Mouse (Mus musculus): ENCODE measurements around the gene B4galnt3.
"Not testable (repeated sequence)": the region's sequence is repeated elsewhere in the genome, so short reads cannot be mapped to it uniquely, and the experiment has no call there.

Gene B4galnt3

GRCm38 (mm10) chr6:120294056-120294784 is at the start of gene B4galnt3, which contains the start of gene D330020A13Rik:
B4galnt3 (minus strand) TSS chr6:120294559.
D330020A13Rik (plus strand) TSS chr6:120294364.
- no peak for DNase-seq (ENCODE audit: low spot score in 2 of 2)

GRCm38 (mm10) chr6:120343992-120344391 is 49.6 kb upstream of the B4galnt3 start:
- DNase-seq (ENCODE audit: low spot score in 2 of 2) = no peak

GRCm38 (mm10) chr6:120332351-120332750 is 38.0 kb upstream of the B4galnt3 start:
- DNase-seq (ENCODE audit: low spot score in 2 of 2) = no peak

- peak; percentile 24 to 45 for DNase-seq (ENCODE audit: low spot score in 2 of 2)
Measured at GRCm38 (mm10) chr6:120324295-120324927, 30.1 kb upstream of the B4galnt3 start.

GRCm38 (mm10) chr6:120320369-120320768 is 26.0 kb upstream of the B4galnt3 start:
- DNase-seq (ENCODE audit: low spot score in 2 of 2) = no peak

- DNase-seq (ENCODE audit: low spot score in 2 of 2) = no peak
Measured at GRCm38 (mm10) chr6:120319129-120319528, 24.8 kb upstream of the B4galnt3 start.

- DNase-seq (ENCODE audit: low spot score in 2 of 2) = no peak
Measured at GRCm38 (mm10) chr6:120318303-120318940, 24.1 kb upstream of the B4galnt3 start.

GRCm38 (mm10) chr6:120312443-120312842 is 18.1 kb upstream of the B4galnt3 start:
- no peak for DNase-seq (ENCODE audit: low spot score in 2 of 2)

- DNase-seq (ENCODE audit: low spot score in 2 of 2) = no peak
Measured at GRCm38 (mm10) chr6:120309787-120310186, 15.4 kb upstream of the B4galnt3 start.

- DNase-seq (ENCODE audit: low spot score in 2 of 2) = no peak
Measured at GRCm38 (mm10) chr6:120309338-120309737, 15.0 kb upstream of the B4galnt3 start.

- no peak for DNase-seq (ENCODE audit: low spot score in 2 of 2)
Measured at GRCm38 (mm10) chr6:120306859-120307594, 12.7 kb upstream of the B4galnt3 start.

- no peak for DNase-seq (ENCODE audit: low spot score in 2 of 2)
Measured at GRCm38 (mm10) chr6:120302755-120303316, 8.5 kb upstream of the B4galnt3 start.

GRCm38 (mm10) chr6:120301137-120301536 is 6.8 kb upstream of the B4galnt3 start:
- DNase-seq (ENCODE audit: low spot score in 2 of 2) = no peak

- DNase-seq (ENCODE audit: low spot score in 2 of 2) = not testable (repeated sequence)
Measured at GRCm38 (mm10) chr6:120296589-120296988, 2.2 kb upstream of the B4galnt3 start.

- DNase-seq (ENCODE audit: low spot score in 2 of 2) = peak; percentile 2 to 11
Measured at GRCm38 (mm10) chr6:120294785-120295133, 400 bp upstream of the B4galnt3 start.

GRCm38 (mm10) chr6:120291396-120292009 is 2.9 kb downstream of the B4galnt3 start:
- no peak for DNase-seq (ENCODE audit: low spot score in 2 of 2)

- no peak for DNase-seq (ENCODE audit: low spot score in 2 of 2)
Measured at GRCm38 (mm10) chr6:120289430-120289829, 4.9 kb downstream of the B4galnt3 start.

- no peak for DNase-seq (ENCODE audit: low spot score in 2 of 2)
Measured at GRCm38 (mm10) chr6:120288541-120288940, 5.8 kb downstream of the B4galnt3 start.

GRCm38 (mm10) chr6:120287279-120287678 is 7.1 kb downstream of the B4galnt3 start:
- DNase-seq (ENCODE audit: low spot score in 2 of 2) = no peak

GRCm38 (mm10) chr6:120276874-120277449 is 17.4 kb downstream of the B4galnt3 start:
- DNase-seq (ENCODE audit: low spot score in 2 of 2) = no peak

GRCm38 (mm10) chr6:120275301-120275700 is 19.1 kb downstream of the B4galnt3 start:
- DNase-seq (ENCODE audit: low spot score in 2 of 2) = no peak
